Mouse (Mus musculus) heart, postnatal 25 days (tissue): ENCODE measurements around the gene Fgfr2. TPM values are rescaled to one million over a fixed set of nuclear protein-coding genes. Genes with fewer than 3 reads are reported as not detected.

Source experiments
- DNase-seq: peaks from one replicate; pipeline ENCODE4 v3.0.0; 2022; ENCODE audit warnings: low spot score
- intact Hi-C: fragments of 180-260 bp; cut with DNase I; formaldehyde crosslinking; loops from one replicate; pipeline ENCODE4 v1.15.1; 2025
- total RNA-seq, 2 experiments: library from RNA; stranded (reverse); gene quantifications; 2 replicates each; pipeline ENCODE4 v1.2.3; 2021

The Fgfr2 gene
- total RNA-seq, 2 experiments from 2014 or later, result 1.7 to 1.8 TPM

- DNase-seq, result no peak
- intact Hi-C loops, result loop anchor here (1.0 to 5.0 kb wide), 4 partner anchors 34 to 214 kb away; partner anchors contain the start of gene Btbd16
These were observed 2295.2 kb downstream of the Fgfr2 start for GRCm38 (mm10) chr7:130827844-130828403.

GRCm38 (mm10) chr7:130827431-130827830 is 2295.7 kb downstream of the Fgfr2 start:
- DNase-seq, result no peak
- intact Hi-C loops, result loop anchor here (1.0 to 5.0 kb wide), 4 partner anchors 35 to 215 kb away; partner anchors contain the start of gene Btbd16

- DNase-seq, result no peak
- intact Hi-C loops, result loop anchor here (5.0 kb wide), 3 partner anchors 36 to 216 kb away; partner anchors contain the start of gene Btbd16
These were observed 2296.8 kb downstream of the Fgfr2 start for GRCm38 (mm10) chr7:130826343-130826742.

- DNase-seq, result no peak
- intact Hi-C loops, result no loop called here
These were observed 2299.2 kb downstream of the Fgfr2 start for GRCm38 (mm10) chr7:130823992-130824391.

- intact Hi-C loops, result no loop called here
These were observed 2303.5 kb downstream of the Fgfr2 start for GRCm38 (mm10) chr7:130819624-130820023.

GRCm38 (mm10) chr7:130818813-130819212 is 2304.3 kb downstream of the Fgfr2 start:
- intact Hi-C loops, result no loop called here

More at GRCm38 (mm10) chr7:130819624-130820023, 2303.5 kb downstream of the Fgfr2 start:
- DNase-seq, result no peak

GRCm38 (mm10) chr7:130816243-130816642 is 2306.9 kb downstream of the Fgfr2 start:
- no peak for DNase-seq

More at GRCm38 (mm10) chr7:130818813-130819212, 2304.3 kb downstream of the Fgfr2 start:
- DNase-seq, result no peak

GRCm38 (mm10) chr7:130815601-130816000 is 2307.5 kb downstream of the Fgfr2 start:
- intact Hi-C loops, result no loop called here

More at GRCm38 (mm10) chr7:130816243-130816642, 2306.9 kb downstream of the Fgfr2 start:
- intact Hi-C loops, result no loop called here

GRCm38 (mm10) chr7:130812407-130812806 is 2310.7 kb downstream of the Fgfr2 start:
- no peak for DNase-seq
- intact Hi-C loops, result no loop called here

More at GRCm38 (mm10) chr7:130815601-130816000, 2307.5 kb downstream of the Fgfr2 start:
- DNase-seq, result no peak

- intact Hi-C loops, result no loop called here
- DNase-seq, result no peak
These were observed 2312.9 kb downstream of the Fgfr2 start for GRCm38 (mm10) chr7:130810238-130810637.

GRCm38 (mm10) chr7:130808694-130809093 is 2314.5 kb downstream of the Fgfr2 start:
- intact Hi-C loops, result no loop called here
- no peak for DNase-seq

- intact Hi-C loops, result no loop called here
- peak; percentile 17 for DNase-seq
These were observed 2315.4 kb downstream of the Fgfr2 start for GRCm38 (mm10) chr7:130807749-130808148.

GRCm38 (mm10) chr7:130804991-130805390 is 2318.2 kb downstream of the Fgfr2 start:
- intact Hi-C loops, result no loop called here
- DNase-seq, result no peak

GRCm38 (mm10) chr7:130803251-130803825 is 2319.8 kb downstream of the Fgfr2 start:
- intact Hi-C loops, result no loop called here
- DNase-seq, result no peak

GRCm38 (mm10) chr7:130801811-130802210 is 2321.3 kb downstream of the Fgfr2 start:
- no peak for DNase-seq
- intact Hi-C loops, result no loop called here

GRCm38 (mm10) chr7:130800681-130801080 is 2322.5 kb downstream of the Fgfr2 start:
- intact Hi-C loops, result no loop called here
- DNase-seq, result no peak

- no peak for DNase-seq
- intact Hi-C loops, result no loop called here
These were observed 2323.7 kb downstream of the Fgfr2 start for GRCm38 (mm10) chr7:130799418-130799817.

- intact Hi-C loops, result no loop called here
- DNase-seq, result no peak
These were observed 2325.6 kb downstream of the Fgfr2 start for GRCm38 (mm10) chr7:130797524-130797923.

- no peak for DNase-seq
- intact Hi-C loops, result no loop called here
These were observed 2326.4 kb downstream of the Fgfr2 start for GRCm38 (mm10) chr7:130796786-130797185.

GRCm38 (mm10) chr7:130793671-130794070 is 2329.5 kb downstream of the Fgfr2 start:
- DNase-seq, result no peak
- intact Hi-C loops, result no loop called here

- intact Hi-C loops, result no loop called here
- no peak for DNase-seq
These were observed 2333.7 kb downstream of the Fgfr2 start for GRCm38 (mm10) chr7:130789456-130789855.
